Mouse (Mus musculus): ENCODE results near the gene Zfp605. TPM values are rescaled to one million over a fixed set of nuclear protein-coding genes. Genes with fewer than 3 reads are reported as not detected.
A peak's percentile ranks its signal among the peaks of the same experiment; 100 is the strongest.

The Zfp605 gene
- total and polyA plus RNA-seq, 2 experiments from 2014 or later, result 2.1 to 3.3 TPM

DNA sequence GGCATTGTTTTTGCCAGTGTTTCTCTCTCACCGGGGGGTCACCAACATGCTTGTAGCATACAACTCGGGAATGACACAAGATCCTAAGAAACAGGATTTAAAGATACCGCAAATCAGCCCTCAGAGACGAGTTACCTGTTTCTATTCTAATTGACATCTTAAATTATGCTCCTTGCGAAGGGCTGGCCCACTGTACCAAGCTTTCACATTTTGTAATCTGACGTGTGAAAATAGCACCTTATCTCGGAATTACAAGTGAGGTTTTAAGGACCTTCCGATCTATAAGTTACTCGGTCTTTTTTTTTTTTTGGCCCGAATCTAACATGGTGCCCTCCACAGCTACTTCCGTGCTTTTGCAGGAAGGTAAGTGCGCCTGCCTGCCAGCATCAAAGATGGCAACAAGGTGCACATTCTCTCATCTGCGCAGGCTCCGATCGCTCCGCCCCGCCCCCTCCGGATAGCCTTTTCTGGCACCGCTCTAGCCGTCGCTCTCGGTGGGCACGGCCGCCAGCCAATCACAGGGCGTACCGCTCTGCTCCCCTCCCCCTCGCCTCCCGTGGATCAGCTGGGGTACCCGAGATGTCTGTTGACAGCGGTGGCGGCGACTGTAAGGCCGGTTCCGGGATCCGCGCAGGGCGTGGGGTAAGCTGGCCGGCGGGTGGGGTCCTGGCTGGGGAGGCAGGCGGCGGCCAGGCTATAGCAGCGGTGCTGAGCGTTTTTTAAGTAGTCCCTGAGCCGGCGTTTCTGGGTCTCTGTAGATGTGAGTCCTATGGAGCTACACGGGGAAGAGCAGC is 25.6 kb downstream of the Zfp605 start, which contains the start of gene Chfr:
Chfr (plus strand) TSS at position 550 of the 794 bp plus-strand sequence.
- Histone ChIP-seq H3K27me3 (ENCODE audit: control insufficient read depth, insufficient read depth, low read length) (no peaks in the 10 kb centered on the region), H3K4me2 (ENCODE audit: low read depth, low read length) (peak within 1 kb of the TSS; percentile 82), H3K4me1 (ENCODE audit: control insufficient read depth, insufficient read depth) (0 out of 2 replicates have a peak, but pooled peaks cover 4% of the 10 kb centered on the region), H3K27ac (ENCODE audit: low read depth) (peak within 1 kb of the TSS; percentile 75), H3K9me3 (replicated peaks; ENCODE audit: control insufficient read depth, low read length) (peaks cover 7% of the 10 kb centered on the region), H3K9ac (replicated peaks; ENCODE audit: low read depth, low read length) (peak within 1 kb of the TSS; percentile 76), H3K4me3 (ENCODE audit: low read depth, low read length) (peak within 1 kb of the TSS; percentile 81), H3K36me3 (replicated peaks; ENCODE audit: control insufficient read depth, insufficient read depth, low read length) (peaks cover 14% of the 10 kb centered on the region)
- peak; percentile 60 for TF ChIP-seq EP300 (IDR thresholded peaks at IDR 0.05; ENCODE audit: low read depth)
- no peak; the same call in 1 of the 2 replicates for TF ChIP-seq CTCF (IDR thresholded peaks at IDR 0.05; ENCODE audit: low read depth)
- peak; percentile 96 for DNase-seq (ENCODE audit: low spot score)
- ATAC-seq (ENCODE audit: insufficient read depth, low read depth), result peak; percentile 100
- 3% methylated on average over 45 of the region's 46 CpGs for WGBS

DNA sequence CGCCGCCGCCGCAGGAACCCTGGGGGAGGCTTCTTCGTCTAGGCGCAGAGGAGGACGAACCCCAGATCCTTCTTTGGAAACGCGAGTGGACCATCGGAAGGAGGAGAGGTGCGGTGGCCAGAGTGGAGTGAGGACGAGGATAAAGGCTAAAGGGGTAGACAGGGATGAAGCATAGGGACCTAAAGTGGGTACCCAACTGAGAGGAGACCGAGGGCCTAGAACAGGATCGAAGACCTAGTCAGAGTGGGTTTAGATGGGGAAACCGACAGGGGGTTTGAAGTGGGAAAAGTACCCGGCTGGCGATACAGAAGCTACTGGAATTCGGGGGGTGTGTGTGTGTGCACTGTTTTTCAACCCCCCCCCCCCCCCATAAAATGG is 26.2 kb downstream of the Zfp605 start:
- H3K4me1 ChIP-seq (ENCODE audit: control insufficient read depth, insufficient read depth), result 0 out of 2 replicates have a peak, but pooled peaks cover 4% of the 10 kb centered on the region
- peak overlapping the region; percentile 76 for H3K9ac ChIP-seq (replicated peaks; ENCODE audit: low read depth, low read length)
- no peaks in the 10 kb centered on the region for H3K27me3 ChIP-seq (ENCODE audit: control insufficient read depth, insufficient read depth, low read length)
- TF ChIP-seq CTCF (IDR thresholded peaks at IDR 0.05; ENCODE audit: low read depth) (no peak), EP300 (IDR thresholded peaks at IDR 0.05; ENCODE audit: low read depth) (no peak)
- H3K4me2 ChIP-seq (ENCODE audit: low read depth, low read length), result peak overlapping the region; percentile 82
- H3K9me3 ChIP-seq (replicated peaks; ENCODE audit: control insufficient read depth, low read length), result peaks cover 7% of the 10 kb centered on the region
- no peak for ATAC-seq (ENCODE audit: insufficient read depth, low read depth)
- H3K27ac ChIP-seq (ENCODE audit: low read depth), result peak overlapping the region; percentile 75
- H3K4me3 ChIP-seq (ENCODE audit: low read depth, low read length), result peak overlapping the region; percentile 81
- H3K36me3 ChIP-seq (replicated peaks; ENCODE audit: control insufficient read depth, insufficient read depth, low read length), result peaks cover 19% of the 10 kb centered on the region
- 3% methylated on average over 18 of the region's 18 CpGs for WGBS
- no peak for DNase-seq (ENCODE audit: low spot score)

DNA sequence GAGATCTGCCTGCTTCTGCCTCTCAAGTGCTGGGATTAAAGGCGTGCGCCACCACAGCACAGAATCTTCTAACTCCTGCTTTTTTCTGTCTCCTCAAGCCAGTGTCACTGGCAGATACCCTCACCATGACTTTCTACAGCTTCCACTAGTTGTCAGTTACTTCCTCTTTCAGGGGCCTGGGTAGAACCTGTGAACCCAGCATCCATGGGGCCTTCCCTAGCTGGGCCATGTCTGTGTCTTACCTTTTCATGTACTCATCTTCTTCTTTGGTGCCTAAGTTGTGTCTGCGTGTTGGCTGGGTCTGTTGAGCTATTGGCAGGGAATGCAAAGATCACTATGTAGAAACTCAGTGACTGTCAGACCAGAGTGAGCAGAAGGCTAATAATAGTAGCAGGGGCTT is 27.9 kb downstream of the Zfp605 start:
- Histone ChIP-seq H3K27me3 (ENCODE audit: control insufficient read depth, insufficient read depth, low read length) (no peaks in the 10 kb centered on the region), H3K9ac (replicated peaks; ENCODE audit: low read depth, low read length) (no peak overlapping the region), H3K36me3 (replicated peaks; ENCODE audit: control insufficient read depth, insufficient read depth, low read length) (peaks cover 23% of the 10 kb centered on the region), H3K4me1 (ENCODE audit: control insufficient read depth, insufficient read depth) (0 out of 2 replicates have a peak, but pooled peaks cover 4% of the 10 kb centered on the region), H3K9me3 (replicated peaks; ENCODE audit: control insufficient read depth, low read length) (peaks cover 7% of the 10 kb centered on the region; the same call in 1 of the 2 replicates), H3K27ac (ENCODE audit: low read depth) (no peak overlapping the region), H3K4me3 (ENCODE audit: low read depth, low read length) (no peak overlapping the region), H3K4me2 (ENCODE audit: low read depth, low read length) (no peak overlapping the region)
- DNase-seq (ENCODE audit: low spot score), result no peak
- ATAC-seq (ENCODE audit: insufficient read depth, low read depth), result no peak
- 82% methylated on average over 3 of the region's 3 CpGs for WGBS
- TF ChIP-seq CTCF (IDR thresholded peaks at IDR 0.05; ENCODE audit: low read depth), result no peak
- TF ChIP-seq EP300 (IDR thresholded peaks at IDR 0.05; ENCODE audit: low read depth), result no peak

DNA sequence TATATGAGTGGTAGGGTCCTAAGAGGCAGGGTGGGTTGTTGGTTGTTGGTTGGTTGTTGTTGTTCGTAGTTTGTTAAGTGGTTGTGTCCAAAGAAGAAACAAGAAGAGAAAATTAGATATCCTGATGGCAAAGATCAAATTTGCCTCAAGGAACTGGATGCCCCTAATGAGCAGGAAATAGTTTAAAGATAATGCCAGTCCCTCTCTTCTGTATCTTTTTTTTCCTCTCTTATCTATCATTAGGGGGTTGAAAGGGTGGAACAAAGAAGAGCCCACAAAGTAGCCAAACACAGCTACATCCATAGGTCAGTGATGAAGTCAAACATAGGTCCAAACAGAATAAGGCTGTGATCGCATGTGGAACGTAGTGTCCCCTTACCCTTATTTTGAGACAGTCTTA is 29.4 kb downstream of the Zfp605 start:
- H3K27me3 ChIP-seq (ENCODE audit: control insufficient read depth, insufficient read depth, low read length), result no peaks in the 10 kb centered on the region
- ATAC-seq (ENCODE audit: insufficient read depth, low read depth) (no peak), DNase-seq (ENCODE audit: low spot score) (no peak)
- TF ChIP-seq EP300 (IDR thresholded peaks at IDR 0.05; ENCODE audit: low read depth) (no peak), CTCF (IDR thresholded peaks at IDR 0.05; ENCODE audit: low read depth) (no peak)
- no peak overlapping the region for H3K4me2 ChIP-seq (ENCODE audit: low read depth, low read length)
- H3K9ac ChIP-seq (replicated peaks; ENCODE audit: low read depth, low read length), result no peak overlapping the region
- WGBS, result 92% methylated on average over 3 of the region's 3 CpGs
- H3K4me1 ChIP-seq (ENCODE audit: control insufficient read depth, insufficient read depth), result 0 out of 2 replicates have a peak, but pooled peaks cover 4% of the 10 kb centered on the region
- H3K27ac ChIP-seq (ENCODE audit: low read depth), result no peak overlapping the region
- peaks cover 32% of the 10 kb centered on the region for H3K36me3 ChIP-seq (replicated peaks; ENCODE audit: control insufficient read depth, insufficient read depth, low read length)
- no peaks in the 10 kb centered on the region for H3K9me3 ChIP-seq (replicated peaks; ENCODE audit: control insufficient read depth, low read length)
- H3K4me3 ChIP-seq (ENCODE audit: low read depth, low read length), result no peak overlapping the region

DNA sequence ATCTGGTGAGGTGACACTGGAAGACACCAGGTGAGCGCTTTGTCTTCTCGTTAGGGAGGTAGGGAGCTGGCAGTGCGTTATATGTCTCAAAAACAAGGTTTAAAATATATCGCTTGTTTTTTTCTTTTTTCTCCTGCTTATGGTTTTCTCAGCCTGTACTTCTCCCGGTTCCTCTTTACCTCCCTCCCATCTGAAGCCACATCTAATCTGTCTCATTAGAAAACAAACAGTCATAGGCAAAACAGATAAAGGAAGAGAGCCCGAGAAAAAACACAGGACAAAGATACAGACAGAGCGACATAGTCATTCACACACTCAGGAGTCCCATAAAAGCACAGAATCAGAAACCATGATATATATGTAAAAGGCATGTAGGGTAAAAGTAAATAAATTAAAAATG is 30.5 kb downstream of the Zfp605 start:
- TF ChIP-seq CTCF (IDR thresholded peaks at IDR 0.05; ENCODE audit: low read depth) (no peak), EP300 (IDR thresholded peaks at IDR 0.05; ENCODE audit: low read depth) (no peak)
- 0 out of 2 replicates have a peak, but pooled peaks cover 4% of the 10 kb centered on the region for H3K4me1 ChIP-seq (ENCODE audit: control insufficient read depth, insufficient read depth)
- no peaks in the 10 kb centered on the region for H3K9me3 ChIP-seq (replicated peaks; ENCODE audit: control insufficient read depth, low read length)
- H3K4me2 ChIP-seq (ENCODE audit: low read depth, low read length), result no peak overlapping the region
- no peak for ATAC-seq (ENCODE audit: insufficient read depth, low read depth)
- no peak overlapping the region for H3K4me3 ChIP-seq (ENCODE audit: low read depth, low read length)
- 80% methylated on average over 7 of the region's 7 CpGs for WGBS
- H3K36me3 ChIP-seq (replicated peaks; ENCODE audit: control insufficient read depth, insufficient read depth, low read length), result peaks cover 43% of the 10 kb centered on the region
- H3K27me3 ChIP-seq (ENCODE audit: control insufficient read depth, insufficient read depth, low read length), result no peaks in the 10 kb centered on the region
- H3K9ac ChIP-seq (replicated peaks; ENCODE audit: low read depth, low read length), result no peak overlapping the region
- DNase-seq (ENCODE audit: low spot score), result no peak
- H3K27ac ChIP-seq (ENCODE audit: low read depth), result no peak overlapping the region
